Mouse (Mus musculus) frontal cortex, postnatal 10 days (tissue): ENCODE measurements at regions not wholly inside any gene's neighbourhood (a gene's known extent, or its start where the extent isn't known, plus 50 kb on each side); places are given as distances from the start of the nearest gene placed in this dataset.

Experiments
- DNase-seq, 2 experiments: peaks; one replicate each; pipeline ENCODE4 v3.0.0; 2022; ENCODE audit warnings: low spot score in 2 of 2, mixed read lengths in 1 of 2

- DNase-seq = no peak
Observed at GRCm38 (mm10) chr9:26060834-26061233, 579.5 kb downstream of the Eepd1 start.

DNA sequence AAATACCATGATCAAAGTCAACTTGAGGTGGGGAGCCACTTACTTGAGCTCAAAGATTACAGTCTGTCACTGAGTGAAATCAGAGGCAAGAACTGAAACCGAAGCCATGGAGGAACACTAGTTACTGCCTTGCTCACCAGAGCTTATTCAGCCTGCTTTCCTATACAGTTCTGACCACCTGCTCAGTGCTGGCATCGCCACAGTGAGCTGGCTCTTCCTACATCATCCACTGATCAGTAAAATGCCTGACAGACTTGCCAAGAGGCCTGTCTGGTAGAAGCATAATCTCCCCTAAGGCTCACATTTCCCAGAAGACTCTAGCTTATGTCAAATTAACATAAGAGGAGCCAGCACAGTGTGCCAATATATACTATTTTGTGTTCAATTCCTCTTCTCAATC is 595.7 kb downstream of the Eepd1 start:
- DNase-seq = peak in 1 of 2 experiments; percentile 6

DNA sequence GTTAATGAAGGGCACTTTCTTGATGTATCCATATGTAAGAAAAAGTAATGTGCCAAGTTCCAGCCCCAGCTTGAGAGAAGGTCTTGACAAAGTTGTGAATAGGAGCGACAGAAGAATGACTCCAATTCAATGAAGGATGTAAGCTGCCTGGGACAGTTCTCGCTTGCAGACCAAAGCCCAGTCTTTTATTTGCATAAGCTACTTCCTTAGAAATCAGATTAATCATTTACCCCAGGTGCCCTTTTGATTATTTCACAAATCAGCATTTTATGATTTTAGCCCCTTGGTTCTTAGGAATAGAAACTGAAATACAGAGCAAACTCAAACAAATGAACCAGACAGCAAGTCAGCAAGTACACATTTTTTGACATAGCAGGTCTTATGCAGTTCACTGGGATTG is 605.2 kb downstream of the Eepd1 start:
- no peak for DNase-seq

DNA sequence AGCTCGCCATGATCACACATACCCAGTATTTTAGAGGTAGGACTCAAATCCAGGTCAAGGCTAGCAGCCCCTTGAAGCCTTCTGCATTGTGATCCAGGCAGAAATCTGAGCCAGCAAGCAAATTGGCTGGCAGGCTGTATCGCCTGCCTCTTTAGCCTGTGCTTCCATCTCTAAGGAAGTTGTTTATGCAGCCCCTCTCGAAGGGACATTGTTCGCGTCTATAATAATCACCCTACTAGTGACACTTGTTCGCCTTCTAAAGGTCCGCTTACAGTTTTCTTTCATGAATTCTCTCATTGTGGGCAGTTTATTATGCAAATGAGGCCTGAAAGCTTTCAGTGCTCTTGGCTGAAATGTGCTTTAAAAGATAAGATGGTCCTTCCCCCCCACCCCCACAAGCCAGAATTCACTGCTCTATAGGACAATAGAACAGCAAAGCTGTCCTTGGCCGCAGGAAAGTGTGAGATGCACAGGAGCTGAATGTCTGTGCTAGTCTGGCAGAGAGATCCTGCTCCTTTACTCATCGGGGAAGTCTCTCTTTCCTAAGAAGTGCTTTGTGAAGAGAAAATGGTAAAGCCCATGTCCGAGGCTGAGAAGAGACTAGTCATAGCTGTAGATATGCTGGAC is 610.8 kb downstream of the Eepd1 start:
- DNase-seq = no peak

DNA sequence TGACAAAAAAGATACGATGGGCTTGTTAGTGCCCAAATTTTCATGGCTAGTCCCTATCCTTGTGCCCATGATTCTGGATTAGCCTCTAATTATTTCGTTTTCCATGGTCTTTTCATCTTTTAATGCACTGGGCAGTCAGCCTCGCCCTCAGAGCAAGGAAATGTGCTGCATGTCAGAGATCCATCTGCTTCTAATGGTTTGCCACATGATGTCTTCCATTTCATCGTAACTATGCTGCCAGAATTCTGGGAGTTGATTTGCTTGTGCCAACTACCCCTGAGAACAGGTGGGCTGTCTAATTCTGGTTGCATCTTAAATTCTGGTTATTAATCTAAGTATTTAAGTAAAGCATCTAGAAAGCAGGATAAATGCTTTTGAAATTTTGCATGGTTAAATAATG is 622.8 kb downstream of the Eepd1 start:
- no peak for DNase-seq

DNA sequence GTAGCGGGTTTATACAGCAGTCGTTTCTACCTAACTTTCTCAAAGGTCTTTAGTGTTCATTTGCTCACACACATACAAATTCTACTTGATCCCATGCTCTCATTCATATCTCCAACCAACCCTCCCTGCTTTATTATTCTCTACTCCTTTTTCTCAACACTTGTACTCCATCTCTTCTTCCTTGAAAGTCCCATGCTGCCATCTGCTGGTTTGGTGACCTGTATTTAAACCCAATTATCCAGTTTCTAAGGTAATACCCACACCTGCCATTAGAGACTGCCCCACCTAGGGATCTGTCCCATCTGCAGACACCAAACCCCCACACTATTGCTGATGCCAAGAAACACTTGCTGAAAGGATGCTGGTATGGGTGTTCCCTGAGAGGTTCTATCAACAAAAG is 611.5 kb upstream of the B3gat1 start:
- DNase-seq = no peak

GRCm38 (mm10) chr9:26134587-26134986 is 598.9 kb upstream of the B3gat1 start:
- no peak for DNase-seq
